Mouse (Mus musculus) bone marrow, adult 2 months (tissue): ENCODE data around the gene Gm20489.

Experiments
- CTCF ChIP-seq: fragments of 200-500 bp; IDR thresholded peaks from 2 replicates; pipeline ENCODE4 v1.5.1; 2011; ENCODE audit warnings: low read length, control low read depth; ENCODE audit not compliant: control insufficient read depth, insufficient read depth
- POLR2A ChIP-seq: fragments of 200-500 bp; IDR thresholded peaks from 2 replicates; pipeline ENCODE4 v1.6.1; 2011; ENCODE audit warnings: low read depth, mild to moderate bottlenecking, control low read depth, low read length, borderline replicate concordance; ENCODE audit not compliant: control insufficient read depth

GRCm38 (mm10) chrX:101288432-101288831 is 19.6 kb upstream of the Gm20489 start:
- TF ChIP-seq CTCF = no peak
- TF ChIP-seq POLR2A = no peak
